Mouse (Mus musculus) heart, adult 2 months (tissue): Measurements from ENCODE around the gene Btbd9.

Experiments used
- CTCF ChIP-seq: fragments of 200-600 bp; IDR thresholded peaks from 2 replicates; pipeline ENCODE4 v1.8.1; 2022; ENCODE audit warnings: antibody characterized with exemption, mild to moderate bottlenecking, moderate library complexity
- EP300 ChIP-seq: fragments of 200-500 bp; IDR thresholded peaks from 2 replicates; pipeline ENCODE4 v1.6.1; 2011; ENCODE audit warnings: low read depth, low read length, control low read depth; ENCODE audit not compliant: insufficient read depth
- POLR2A ChIP-seq: fragments of 200-500 bp; IDR thresholded peaks from 2 replicates; pipeline ENCODE4 v1.6.1; 2011; ENCODE audit warnings: mild to moderate bottlenecking, low read depth, low read length, control low read depth; ENCODE audit not compliant: insufficient read depth

DNA sequence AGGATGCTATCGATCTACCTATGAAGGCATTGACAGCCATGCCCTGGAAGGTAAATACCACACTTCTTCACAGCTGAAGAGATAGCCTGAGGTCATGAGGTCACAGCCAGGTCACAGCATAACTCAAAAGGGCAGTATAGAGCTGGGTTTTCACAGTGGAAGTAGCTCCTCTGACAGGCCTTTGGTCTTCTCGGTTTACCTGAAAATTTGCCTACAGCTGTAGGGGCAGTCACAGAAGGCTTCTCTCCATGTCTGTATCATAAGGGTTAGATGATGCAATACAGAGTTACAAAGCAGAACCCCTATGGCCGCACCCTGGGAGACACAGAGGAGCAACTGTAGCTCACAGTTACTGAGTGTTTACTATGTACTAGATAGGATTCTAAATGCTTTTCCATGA lies 163.3 kb downstream of the Btbd9 start:
- TF ChIP-seq POLR2A (no peak), CTCF (no peak), EP300 (no peak)
